Mouse (Mus musculus) spleen, postnatal 4 days (tissue): Measurements from ENCODE around the gene Edn1.

ENCODE experiments used
- DNase-seq, 2 experiments: peaks; one replicate each; pipeline ENCODE4 v3.0.0; 2022; ENCODE audit warnings: low spot score in 2 of 2

Gene Edn1

GRCm38 (mm10) chr13:42301161-42301721 is at the start of gene Edn1:
TSS of gene Edn1 (plus strand) at chr13:42301476.
- peak; percentile 22 to 63 for DNase-seq

- DNase-seq = no peak
Measured at GRCm38 (mm10) chr13:42253821-42254220, 47.5 kb upstream of the Edn1 start.

GRCm38 (mm10) chr13:42255105-42255504 is 46.2 kb upstream of the Edn1 start:
- no peak for DNase-seq

- no peak for DNase-seq
Measured at GRCm38 (mm10) chr13:42258422-42258821, 42.9 kb upstream of the Edn1 start.

- no peak for DNase-seq
Measured at GRCm38 (mm10) chr13:42260667-42261066, 40.6 kb upstream of the Edn1 start.

GRCm38 (mm10) chr13:42270051-42270450 is 31.2 kb upstream of the Edn1 start:
- no peak for DNase-seq

- no peak for DNase-seq
Measured at GRCm38 (mm10) chr13:42276774-42277454, 24.4 kb upstream of the Edn1 start.

GRCm38 (mm10) chr13:42277751-42278150 is 23.5 kb upstream of the Edn1 start:
- no peak for DNase-seq

GRCm38 (mm10) chr13:42285896-42286295 is 15.4 kb upstream of the Edn1 start:
- no peak for DNase-seq

- DNase-seq = no peak
Measured at GRCm38 (mm10) chr13:42286768-42287167, 14.5 kb upstream of the Edn1 start.

- no peak for DNase-seq
Measured at GRCm38 (mm10) chr13:42292593-42292992, 8.7 kb upstream of the Edn1 start.

GRCm38 (mm10) chr13:42298302-42298701 is 3.0 kb upstream of the Edn1 start:
- no peak for DNase-seq

- DNase-seq = no peak
Measured at GRCm38 (mm10) chr13:42298766-42299165, 2.5 kb upstream of the Edn1 start.

GRCm38 (mm10) chr13:42300567-42300966 is 709 bp upstream of the Edn1 start:
- DNase-seq = peak; percentile 56 to 86

- DNase-seq = no peak
Measured at GRCm38 (mm10) chr13:42301961-42302861, 935 bp downstream of the Edn1 start.

GRCm38 (mm10) chr13:42303180-42303929 is 2.1 kb downstream of the Edn1 start:
- DNase-seq = no peak

- no peak for DNase-seq
Measured at GRCm38 (mm10) chr13:42304139-42304538, 2.9 kb downstream of the Edn1 start.

- DNase-seq = no peak
Measured at GRCm38 (mm10) chr13:42306870-42307800, 5.9 kb downstream of the Edn1 start.

- DNase-seq = no peak
Measured at GRCm38 (mm10) chr13:42308368-42309103, 7.3 kb downstream of the Edn1 start.

- DNase-seq = no peak
Measured at GRCm38 (mm10) chr13:42309804-42310203, 8.5 kb downstream of the Edn1 start.
